Mouse (Mus musculus) heart, postnatal 0 days (tissue): ENCODE results near the gene Galc.

ENCODE experiments used
- CTCF ChIP-seq: IDR thresholded peaks from 2 replicates; pipeline ENCODE4 v1.5.1; 2016; ENCODE audit warnings: antibody characterized with exemption, control low read depth, low read depth
- EP300 ChIP-seq: IDR thresholded peaks from 2 replicates; pipeline ENCODE4 v1.6.1; 2016; ENCODE audit warnings: antibody characterized with exemption, low read depth

DNA sequence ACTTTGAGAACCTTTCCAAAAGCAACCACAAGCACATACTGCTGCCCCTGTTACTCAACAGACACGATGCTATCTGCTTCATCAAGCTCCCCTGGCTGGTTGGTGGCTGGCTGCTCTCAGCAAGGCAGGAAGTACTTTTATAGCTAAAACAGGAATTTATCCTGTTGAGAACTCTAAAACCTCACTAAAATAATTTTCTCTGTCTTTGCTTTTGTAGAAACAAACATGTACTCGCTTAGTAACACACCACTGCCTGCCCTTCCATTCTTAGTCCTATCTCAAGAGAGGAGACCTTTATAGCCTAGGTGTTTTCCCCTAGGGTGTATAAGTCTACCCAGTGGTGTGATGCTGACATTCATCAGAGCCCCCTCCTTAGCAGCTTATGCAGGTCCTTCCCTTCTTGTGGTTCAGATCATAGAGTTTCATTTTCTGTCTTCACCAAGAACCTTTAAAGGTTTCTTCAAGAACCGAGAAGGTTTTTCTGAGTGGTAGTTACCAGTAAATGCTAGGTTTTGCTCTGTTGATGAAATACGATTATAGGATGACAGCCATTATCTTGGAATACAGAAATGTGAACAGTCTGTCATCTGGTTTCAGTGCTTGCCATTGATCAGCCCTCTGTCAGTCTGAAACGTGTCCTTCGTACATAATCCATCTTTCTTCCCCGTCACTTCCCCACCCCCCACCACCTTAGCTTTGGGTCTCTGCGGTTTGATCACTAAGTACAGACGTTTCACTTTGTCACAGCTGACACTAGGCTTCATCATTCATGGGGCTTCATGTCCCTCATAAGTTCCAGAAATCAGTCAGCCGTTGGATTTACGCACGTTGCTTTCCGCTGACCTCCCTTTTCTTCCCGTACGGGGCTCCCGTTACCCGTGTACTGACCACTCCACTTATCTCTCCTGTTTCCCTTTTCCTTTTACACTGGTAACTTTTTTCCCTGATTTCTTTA lies 10.8 kb upstream of the Galc start:
- TF ChIP-seq CTCF (no peak), EP300 (no peak)
